Mouse (Mus musculus) E14TG2a.4 (cell line): ENCODE measurements at regions not wholly inside any gene's neighbourhood (a gene's known extent, or its start where the extent isn't known, plus 50 kb on each side); places are given as distances from the start of the nearest gene placed in this dataset.

Experiments used
- H3K27me3 ChIP-seq: 2 replicates; pipeline ENCODE4 v1.6.1; 2014; ENCODE audit warnings: low read length, control low read depth; ENCODE audit not compliant: insufficient read depth
- H3K36me3 ChIP-seq: 2 replicates; pipeline ENCODE4 v1.6.1; 2014; ENCODE audit warnings: low read length, control low read depth; ENCODE audit not compliant: insufficient read depth
- H3K4me1 ChIP-seq: replicated peaks from 2 replicates; pipeline ENCODE4 v1.6.1; 2014; ENCODE audit warnings: low read depth, low read length, control low read depth
- H3K4me3 ChIP-seq: replicated peaks from 2 replicates; pipeline ENCODE4 v1.5.1; 2014; ENCODE audit warnings: mild to moderate bottlenecking, low read length
- H3K9me3 ChIP-seq: 2 replicates; pipeline ENCODE4 v1.6.1; 2014; ENCODE audit warnings: low read length, control low read depth
- CTCF ChIP-seq: conservative IDR thresholded peaks from 2 replicates; pipeline ENCODE4 v1.5.1; 2014; ENCODE audit warnings: low read length
- NANOG ChIP-seq: IDR thresholded peaks from 2 replicates; pipeline ENCODE4 v1.6.1; 2014; ENCODE audit warnings: borderline replicate concordance, low read length, mixed read lengths
- POU5F1 ChIP-seq: IDR thresholded peaks from 2 replicates; pipeline ENCODE4 v1.6.1; 2014; ENCODE audit warnings: low read length, borderline replicate concordance

GRCm38 (mm10) chr12:79939436-79939835 lies 173.4 kb downstream of the Zfp36l1 start:
- Histone ChIP-seq H3K4me1 (peaks cover 2% of the 10 kb centered on the region), H3K4me3 (no peak overlapping the region), H3K9me3 (no peaks in the 10 kb centered on the region), H3K36me3 (no peaks in the 10 kb centered on the region), H3K27me3 (peaks cover 18% of the 10 kb centered on the region)
- TF ChIP-seq CTCF (no peak), POU5F1 (no peak), NANOG (no peak)

- TF ChIP-seq CTCF (no peak), POU5F1 (no peak), NANOG (no peak)
- H3K4me1 ChIP-seq, result no peaks in the 10 kb centered on the region; the same call in 1 of the 2 replicates
- H3K4me3 ChIP-seq, result no peak overlapping the region
- no peaks in the 10 kb centered on the region for H3K9me3 ChIP-seq
- no peaks in the 10 kb centered on the region for H3K36me3 ChIP-seq
- H3K27me3 ChIP-seq, result peaks cover 21% of the 10 kb centered on the region
Measured at GRCm38 (mm10) chr12:79937876-79938275, 174.9 kb downstream of the Zfp36l1 start.

GRCm38 (mm10) chr12:79936698-79937097 lies 176.1 kb downstream of the Zfp36l1 start:
- Histone ChIP-seq H3K27me3 (peaks cover 27% of the 10 kb centered on the region), H3K4me1 (no peaks in the 10 kb centered on the region), H3K4me3 (no peak overlapping the region), H3K9me3 (no peaks in the 10 kb centered on the region), H3K36me3 (no peaks in the 10 kb centered on the region)
- no peak for TF ChIP-seq POU5F1
- TF ChIP-seq NANOG, result no peak
- TF ChIP-seq CTCF, result no peak

- Histone ChIP-seq H3K27me3 (peaks cover 34% of the 10 kb centered on the region), H3K4me1 (no peaks in the 10 kb centered on the region; the same call in 1 of the 2 replicates)
- TF ChIP-seq CTCF, result no peak
- no peak for TF ChIP-seq NANOG
- no peak for TF ChIP-seq POU5F1
Measured at GRCm38 (mm10) chr12:79934091-79934490, 178.7 kb downstream of the Zfp36l1 start.

GRCm38 (mm10) chr12:79932905-79933304 lies 179.9 kb downstream of the Zfp36l1 start:
- Histone ChIP-seq H3K4me3 (no peak overlapping the region), H3K36me3 (no peaks in the 10 kb centered on the region), H3K4me1 (no peaks in the 10 kb centered on the region; the same call in 1 of the 2 replicates), H3K9me3 (no peaks in the 10 kb centered on the region), H3K27me3 (peaks cover 31% of the 10 kb centered on the region)
- TF ChIP-seq CTCF (no peak), NANOG (no peak), POU5F1 (no peak)

More at GRCm38 (mm10) chr12:79934091-79934490, 178.7 kb downstream of the Zfp36l1 start:
- Histone ChIP-seq H3K4me3 (no peak overlapping the region), H3K36me3 (no peaks in the 10 kb centered on the region), H3K9me3 (no peaks in the 10 kb centered on the region)

- Histone ChIP-seq H3K36me3 (no peaks in the 10 kb centered on the region), H3K9me3 (no peaks in the 10 kb centered on the region), H3K27me3 (peaks cover 24% of the 10 kb centered on the region), H3K4me1 (peaks cover 2% of the 10 kb centered on the region), H3K4me3 (no peak overlapping the region)
- TF ChIP-seq NANOG (no peak), CTCF (no peak), POU5F1 (no peak)
Measured at GRCm38 (mm10) chr12:79931455-79931854, 181.4 kb downstream of the Zfp36l1 start.

- no peaks in the 10 kb centered on the region for H3K36me3 ChIP-seq
- peaks cover 20% of the 10 kb centered on the region for H3K27me3 ChIP-seq
- H3K4me3 ChIP-seq, result no peak overlapping the region
- no peaks in the 10 kb centered on the region for H3K9me3 ChIP-seq
- TF ChIP-seq POU5F1, result no peak
- TF ChIP-seq CTCF, result no peak
- no peak for TF ChIP-seq NANOG
- peaks cover 18% of the 10 kb centered on the region for H3K4me1 ChIP-seq
Measured at GRCm38 (mm10) chr12:79929846-79930245, 183.0 kb downstream of the Zfp36l1 start.

- Histone ChIP-seq H3K4me1 (peaks cover 26% of the 10 kb centered on the region), H3K9me3 (no peaks in the 10 kb centered on the region), H3K4me3 (no peak overlapping the region), H3K27me3 (peaks cover 15% of the 10 kb centered on the region), H3K36me3 (no peaks in the 10 kb centered on the region)
- TF ChIP-seq POU5F1, result no peak
- no peak for TF ChIP-seq NANOG
- no peak for TF ChIP-seq CTCF
Measured at GRCm38 (mm10) chr12:79928739-79929380, 184.0 kb downstream of the Zfp36l1 start.

GRCm38 (mm10) chr12:79928298-79928697 lies 184.5 kb downstream of the Zfp36l1 start:
- Histone ChIP-seq H3K9me3 (no peaks in the 10 kb centered on the region), H3K4me1 (peaks cover 26% of the 10 kb centered on the region), H3K27me3 (peaks cover 19% of the 10 kb centered on the region), H3K36me3 (no peaks in the 10 kb centered on the region), H3K4me3 (no peak overlapping the region)
- TF ChIP-seq POU5F1 (no peak), NANOG (no peak), CTCF (no peak)
